Mouse (Mus musculus): ENCODE measurements around the gene AW822073. TPM values are rescaled to one million over a fixed set of nuclear protein-coding genes. Genes with fewer than 3 reads are reported as not detected.
"Not testable (repeated sequence)": the region's sequence is repeated elsewhere in the genome, so short reads cannot be mapped to it uniquely, and the experiment has no call there.

AW822073 gene
- polyA plus RNA-seq, 1 experiment: not detected

DNA sequence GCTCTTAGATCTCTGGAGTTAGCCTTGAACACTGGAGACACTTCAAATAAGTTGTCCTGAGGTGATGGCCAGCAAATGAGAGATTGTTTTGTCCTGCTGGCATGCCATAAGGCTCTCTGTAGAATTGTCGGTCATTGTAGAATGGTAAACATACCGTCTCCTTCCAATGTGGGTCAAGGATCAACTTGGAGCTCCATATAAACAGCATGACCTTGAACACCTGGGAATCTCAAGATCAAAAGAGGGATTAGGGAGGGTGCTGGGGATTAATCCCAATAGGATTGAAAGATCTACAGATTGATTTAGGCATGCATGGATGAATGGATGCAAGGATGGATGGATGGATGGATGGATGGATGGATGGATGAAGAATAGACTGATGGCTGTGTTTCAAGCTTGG, 3.2 kb downstream of the AW822073 start:
- DNase-seq (ENCODE audit: low read depth): not testable (repeated sequence)

- no peak for DNase-seq (ENCODE audit: low read depth)
These were observed 4.0 kb downstream of the AW822073 start for GRCm38 (mm10) chr10:58220726-58221125.

GRCm38 (mm10) chr10:58217366-58217765, 7.4 kb downstream of the AW822073 start:
- DNase-seq (ENCODE audit: low read depth): no peak

DNA sequence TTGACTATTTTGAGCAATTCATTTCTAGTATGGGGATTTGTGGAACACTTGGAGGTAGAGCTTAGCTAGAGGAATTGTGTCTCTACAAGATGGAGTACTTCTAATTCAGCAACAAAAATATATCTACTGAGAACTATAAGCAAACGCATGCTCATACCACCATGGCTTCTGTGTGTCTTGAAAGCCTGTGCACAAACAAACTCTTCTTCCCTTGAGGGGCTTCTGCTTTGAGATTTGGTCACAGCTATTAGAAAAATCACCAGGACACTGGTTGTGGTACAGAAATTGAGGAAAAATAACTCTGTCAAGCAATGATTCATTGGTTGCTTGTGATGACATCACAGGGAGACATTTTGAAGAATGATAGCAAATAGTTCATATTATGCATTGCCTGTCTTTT, 9.4 kb downstream of the AW822073 start:
- DNase-seq (ENCODE audit: low read depth): no peak

DNA sequence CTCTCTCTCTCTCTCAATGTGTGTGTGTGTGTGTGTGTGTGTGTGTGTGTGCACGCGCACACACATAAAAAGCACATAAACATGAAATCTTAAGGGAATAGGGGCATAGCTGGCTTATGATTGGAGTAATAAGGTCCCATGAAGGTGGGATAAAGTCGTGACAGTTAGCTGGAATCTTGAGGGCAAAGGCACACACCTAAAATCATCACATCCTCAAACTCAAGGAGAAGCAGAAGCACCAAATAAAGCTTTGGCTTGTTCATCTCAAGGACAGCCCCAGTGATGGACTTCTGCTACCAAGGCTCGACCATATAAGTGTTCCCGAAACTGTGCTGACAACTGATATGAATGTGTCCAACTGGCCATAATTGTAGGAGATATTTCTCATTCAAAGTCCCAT, 9.8 kb downstream of the AW822073 start:
- no peak for DNase-seq (ENCODE audit: low read depth)

- no peak for DNase-seq (ENCODE audit: low read depth)
These were observed 10.2 kb downstream of the AW822073 start for GRCm38 (mm10) chr10:58214497-58214896.

- DNase-seq (ENCODE audit: low read depth): no peak
These were observed 12.5 kb downstream of the AW822073 start for GRCm38 (mm10) chr10:58212230-58212629.

- no peak for DNase-seq (ENCODE audit: low read depth)
These were observed 13.5 kb downstream of the AW822073 start for GRCm38 (mm10) chr10:58211213-58211612.

DNA sequence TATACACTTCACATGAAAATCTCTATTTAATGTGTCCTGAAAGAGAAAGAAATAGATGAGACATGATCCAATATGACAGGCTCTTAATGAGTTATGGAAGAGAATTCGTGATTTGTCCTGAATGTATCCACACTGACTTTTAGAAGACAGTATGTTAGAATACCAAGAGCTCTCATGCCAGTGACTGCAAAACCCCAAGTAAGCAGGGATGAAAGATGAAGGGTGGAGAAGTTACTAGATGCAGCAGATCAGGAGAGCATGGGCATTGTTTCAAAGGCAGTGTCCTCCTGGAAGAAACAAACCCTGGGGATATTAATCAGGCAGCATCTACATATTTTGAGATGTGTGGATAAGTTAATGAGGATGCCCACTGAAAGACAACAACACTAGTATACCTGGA, 14.2 kb downstream of the AW822073 start:
- no peak for DNase-seq (ENCODE audit: low read depth)

DNA sequence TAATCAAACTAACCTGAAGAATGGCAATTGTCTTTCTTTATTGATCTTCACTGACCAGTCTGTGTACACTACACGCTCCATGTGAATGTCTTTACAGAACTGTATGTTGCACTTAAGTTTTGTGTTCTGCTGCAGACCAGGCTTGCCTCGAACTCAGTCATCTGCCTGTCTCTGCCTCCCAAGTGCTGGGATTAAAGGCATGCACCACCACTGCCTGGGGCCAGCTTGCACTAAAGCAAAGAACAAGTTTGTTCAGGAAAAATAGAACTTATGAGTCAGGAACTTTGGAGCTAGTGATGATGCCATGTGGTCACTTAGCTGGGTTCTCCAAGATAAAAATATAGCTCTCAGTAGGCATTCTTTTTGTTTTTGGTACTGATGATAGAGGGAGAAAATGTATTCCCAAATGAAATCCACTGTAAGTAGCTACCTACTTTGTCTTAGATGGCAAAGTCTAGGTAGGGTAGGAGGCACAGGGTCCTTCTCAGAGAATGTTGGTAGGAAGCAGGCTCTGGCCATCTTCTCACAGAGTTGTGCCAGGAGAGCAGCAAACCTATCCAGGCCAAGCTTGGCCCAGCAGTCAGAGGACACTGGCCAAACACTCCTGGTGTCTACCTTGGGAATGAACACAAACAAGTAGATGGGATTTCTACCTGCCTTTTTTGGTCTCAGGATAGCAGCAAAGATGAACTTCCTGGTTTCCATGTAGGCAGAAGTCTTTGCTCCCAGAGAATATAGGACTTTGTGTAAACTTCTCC, 14.8 kb downstream of the AW822073 start:
- DNase-seq (ENCODE audit: low read depth): no peak

DNA sequence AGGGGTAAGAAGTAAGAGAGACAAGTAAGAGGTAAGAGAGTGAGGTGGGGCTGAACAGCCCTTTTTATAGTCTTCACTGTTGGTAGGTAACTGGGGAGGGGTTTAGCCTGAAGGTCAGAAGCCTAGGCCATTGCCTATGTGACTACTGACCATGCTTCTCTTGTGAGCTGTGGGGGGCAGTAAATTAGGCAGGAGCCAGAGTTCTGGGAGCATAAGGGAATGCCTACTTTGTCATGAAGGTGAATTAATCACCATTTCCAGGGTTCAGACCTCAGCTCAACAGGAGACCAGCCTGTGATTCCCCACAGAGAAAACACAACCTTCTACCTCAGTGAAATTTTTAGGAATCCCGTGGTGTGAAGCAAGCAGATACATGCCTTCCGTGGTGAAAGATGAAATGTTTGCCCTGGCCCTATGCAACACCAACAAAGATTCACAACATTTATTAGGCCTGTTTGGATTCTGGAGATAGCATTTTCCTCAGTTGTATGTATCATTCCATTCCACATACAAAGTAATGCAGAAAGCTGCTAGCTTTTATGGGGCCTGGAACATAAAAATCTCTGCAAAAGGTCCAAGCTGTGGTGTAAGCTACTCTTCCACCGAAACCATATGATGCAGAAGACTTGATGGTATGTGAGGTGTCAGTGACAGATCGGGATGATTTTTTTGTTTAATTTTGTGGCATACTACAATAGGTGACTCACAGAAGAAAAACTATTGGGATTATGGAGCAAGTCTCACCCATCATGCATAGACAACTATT, 17.9 kb downstream of the AW822073 start:
- no peak for DNase-seq (ENCODE audit: low read depth)

GRCm38 (mm10) chr10:58205986-58206385, 18.7 kb downstream of the AW822073 start:
- DNase-seq (ENCODE audit: low read depth): no peak

Other genes starting within 250 kb of the AW822073 start
- gene Duxf3, start 7.7 kb upstream of the AW822073 start, polyA plus RNA-seq (2012; rRNA removed): not detected in 2 replicates
- 0.06 TPM in 1 of 2 replicates, not detected in the other for gene Gm4981, start 11.8 kb upstream of the AW822073 start, polyA plus RNA-seq (2012; rRNA removed)
- gene Gcc2, start 30.6 kb upstream of the AW822073 start, polyA plus RNA-seq (2012; rRNA removed): 14.4 and 17.8 TPM in 2 replicates
- gene Lims1, start 98.5 kb upstream of the AW822073 start, polyA plus RNA-seq (2012; rRNA removed): 28.0 and 28.2 TPM in 2 replicates
- gene Ranbp2, start 222.0 kb upstream of the AW822073 start, polyA plus RNA-seq (2012; rRNA removed): 7.0 and 8.2 TPM in 2 replicates